Mouse (Mus musculus) embryonic facial prominence, embryonic 11.5 days (tissue): ENCODE measurements around the gene Bst1. TPM values are rescaled to one million over a fixed set of nuclear protein-coding genes. Genes with fewer than 3 reads are reported as not detected.
A peak's percentile ranks its signal among the peaks of the same experiment; 100 is the strongest.

ENCODE experiments used
- ATAC-seq: fragments of 200-750 bp; cut with Nextera tagmentation; replicated peaks from 2 replicates; pipeline ENCODE4 v1.8.0; 2017; ENCODE audit warnings: low read depth; ENCODE audit not compliant: insufficient number of reproducible peaks, low FRiP score, low TSS enrichment
- DNase-seq: peaks from one replicate; pipeline ENCODE4 v3.0.0-alpha.2; 2015; ENCODE audit warnings: low spot score
- H3K27ac ChIP-seq: fragments of 300-500 bp; sonication (generic); replicated peaks from 2 replicates; pipeline ENCODE4 v1.5.1; 2014; ENCODE audit warnings: mild to moderate bottlenecking, low read depth, low read length, control low read depth
- H3K27me3 ChIP-seq: fragments of 300-500 bp; sonication (generic); 2 replicates; pipeline ENCODE4 v1.6.1; 2014; ENCODE audit warnings: mild to moderate bottlenecking, low read length, moderate library complexity, mixed read lengths; ENCODE audit not compliant: control insufficient read depth, insufficient read depth
- H3K36me3 ChIP-seq: fragments of 300-500 bp; sonication (generic); replicated peaks from 2 replicates; pipeline ENCODE4 v1.6.1; 2014; ENCODE audit warnings: low read depth, mild to moderate bottlenecking, low read length, moderate library complexity, mixed read lengths; ENCODE audit not compliant: control insufficient read depth, insufficient read depth
- H3K4me1 ChIP-seq: fragments of 300-500 bp; sonication (generic); 2 replicates; pipeline ENCODE4 v1.6.1; 2014; ENCODE audit warnings: low read length, mixed read lengths; ENCODE audit not compliant: control insufficient read depth, insufficient read depth
- H3K4me2 ChIP-seq: fragments of 300-500 bp; sonication (generic); 2 replicates; pipeline ENCODE4 v1.6.1; 2014; ENCODE audit warnings: low read depth, mild to moderate bottlenecking, control low read depth, low read length, moderate library complexity
- H3K4me3 ChIP-seq: fragments of 300-500 bp; sonication (generic); 2 replicates; pipeline ENCODE4 v1.5.1; 2014; ENCODE audit warnings: low read depth, low read length, control low read depth
- H3K9ac ChIP-seq: fragments of 300-500 bp; sonication (generic); replicated peaks from 2 replicates; pipeline ENCODE4 v1.6.1; 2014; ENCODE audit warnings: mild to moderate bottlenecking, control low read depth, low read length
- H3K9me3 ChIP-seq: fragments of 300-500 bp; sonication (generic); replicated peaks from 2 replicates; pipeline ENCODE4 v1.6.1; 2016; ENCODE audit warnings: mild to moderate bottlenecking, low read length, inconsistent platforms, mixed read lengths; ENCODE audit not compliant: control insufficient read depth
- WGBS: fragments of 180-500 bp; shearing (Covaris S2); extraction: QIAGEN DNeasy Blood & Tissue Kit; methylation state at CpG from one replicate; pipeline ENCODE4 v1.1.7; 2014; 5-methylcytosine and 5-hydroxymethylcytosine counted together
- polyA plus RNA-seq: library from polyadenylated mRNA; unstranded; fragments of >200 nt; fragmentation: Nextera tagmentation; extraction: Ambion mirVana; gene quantifications from 2 replicates; pipeline ENCODE4 v1.2.1, GENCODE M21; 2014

Bst1 gene
- polyA plus RNA-seq = 0.15 TPM in 1 of 2 replicates, not detected in the other

GRCm38 (mm10) chr5:43818695-43819094 is at the start of gene Bst1:
Gene Bst1, plus strand, starts transcription at chr5:43818885.
- no peak for ATAC-seq
- Histone ChIP-seq H3K9ac (no peak within 1 kb of the TSS), H3K4me3 (no peak within 1 kb of the TSS), H3K4me1 (no peaks in the 10 kb centered on the region), H3K27ac (no peak within 1 kb of the TSS), H3K4me2 (no peak within 1 kb of the TSS), H3K36me3 (no peaks in the 10 kb centered on the region), H3K27me3 (no peaks in the 10 kb centered on the region), H3K9me3 (no peaks in the 10 kb centered on the region)
- 48% methylated on average over 12 of the region's 12 CpGs for WGBS
- no peak for DNase-seq

- DNase-seq (no peak), ATAC-seq (no peak)
- 0 out of 2 replicates have a peak, but pooled peaks cover 2% of the 10 kb centered on the region for H3K36me3 ChIP-seq
- no peaks in the 10 kb centered on the region for H3K27me3 ChIP-seq
- WGBS = 95% methylated on average over 3 of the region's 3 CpGs
- H3K27ac ChIP-seq = no peak overlapping the region
- no peak overlapping the region for H3K4me2 ChIP-seq
- H3K4me3 ChIP-seq = no peak overlapping the region
- H3K4me1 ChIP-seq = no peaks in the 10 kb centered on the region
- no peaks in the 10 kb centered on the region for H3K9me3 ChIP-seq
- H3K9ac ChIP-seq = no peak overlapping the region
Measured at GRCm38 (mm10) chr5:43770618-43771354, 47.9 kb upstream of the Bst1 start.

GRCm38 (mm10) chr5:43771555-43771954 is 47.1 kb upstream of the Bst1 start:
- Histone ChIP-seq H3K36me3 (0 out of 2 replicates have a peak, but pooled peaks cover 2% of the 10 kb centered on the region), H3K27me3 (no peaks in the 10 kb centered on the region), H3K4me3 (no peak overlapping the region), H3K4me2 (no peak overlapping the region), H3K9me3 (no peaks in the 10 kb centered on the region), H3K27ac (no peak overlapping the region), H3K4me1 (no peaks in the 10 kb centered on the region), H3K9ac (no peak overlapping the region)
- DNase-seq = no peak
- WGBS = 95% methylated on average over 3 of the region's 3 CpGs
- ATAC-seq = no peak

GRCm38 (mm10) chr5:43776407-43776806 is 42.3 kb upstream of the Bst1 start:
- Histone ChIP-seq H3K27me3 (no peaks in the 10 kb centered on the region), H3K9me3 (no peaks in the 10 kb centered on the region), H3K4me2 (no peak overlapping the region), H3K36me3 (no peaks in the 10 kb centered on the region), H3K27ac (no peak overlapping the region), H3K4me1 (no peaks in the 10 kb centered on the region), H3K4me3 (no peak overlapping the region), H3K9ac (no peak overlapping the region)
- no peak for DNase-seq
- ATAC-seq = no peak

GRCm38 (mm10) chr5:43776993-43777392 is 41.7 kb upstream of the Bst1 start:
- no peaks in the 10 kb centered on the region for H3K4me1 ChIP-seq
- H3K27ac ChIP-seq = no peak overlapping the region
- DNase-seq = no peak
- 73% methylated on average over 1 of the region's 1 CpGs for WGBS
- H3K27me3 ChIP-seq = no peaks in the 10 kb centered on the region
- no peaks in the 10 kb centered on the region for H3K9me3 ChIP-seq
- H3K4me2 ChIP-seq = no peak overlapping the region
- no peak overlapping the region for H3K9ac ChIP-seq
- no peak overlapping the region for H3K4me3 ChIP-seq
- no peak for ATAC-seq
- H3K36me3 ChIP-seq = no peaks in the 10 kb centered on the region

- DNase-seq (no peak), ATAC-seq (no peak)
- no peak overlapping the region for H3K4me2 ChIP-seq
- no peaks in the 10 kb centered on the region for H3K27me3 ChIP-seq
- no peak overlapping the region for H3K27ac ChIP-seq
- H3K4me1 ChIP-seq = no peaks in the 10 kb centered on the region
- H3K9me3 ChIP-seq = no peaks in the 10 kb centered on the region
- no peak overlapping the region for H3K4me3 ChIP-seq
- H3K36me3 ChIP-seq = no peaks in the 10 kb centered on the region
- no peak overlapping the region for H3K9ac ChIP-seq
- WGBS = 95% methylated on average over 3 of the region's 3 CpGs
Measured at GRCm38 (mm10) chr5:43778583-43778982, 40.1 kb upstream of the Bst1 start.

- peak overlapping the region; percentile 93 for H3K27ac ChIP-seq
- H3K4me3 ChIP-seq = peak overlapping the region; percentile 91
- 0% methylated on average over 57 of the region's 61 CpGs for WGBS
- no peaks in the 10 kb centered on the region for H3K36me3 ChIP-seq
- H3K9ac ChIP-seq = peak overlapping the region; percentile 97
- ATAC-seq = peak; percentile 67
- H3K9me3 ChIP-seq = no peaks in the 10 kb centered on the region
- peak overlapping the region; percentile 28 for H3K4me2 ChIP-seq
- DNase-seq = peak; percentile 51
- H3K27me3 ChIP-seq = no peaks in the 10 kb centered on the region
- no peaks in the 10 kb centered on the region for H3K4me1 ChIP-seq
Measured at GRCm38 (mm10) chr5:43781423-43781976, 37.2 kb upstream of the Bst1 start.
